Mouse (Mus musculus) adrenal gland, postnatal 25 days (tissue): Measurements from ENCODE around the gene Gm7030. TPM values are rescaled to one million over a fixed set of nuclear protein-coding genes. Genes with fewer than 3 reads are reported as not detected.
A peak's percentile ranks its signal among the peaks of the same experiment; 100 is the strongest.
"Not testable (repeated sequence)": the region's sequence is repeated elsewhere in the genome, so short reads cannot be mapped to it uniquely, and the experiment has no call there.

Source experiments
- DNase-seq: peaks from one replicate; pipeline ENCODE4 v3.0.0; 2021; ENCODE audit warnings: mixed read lengths
- total RNA-seq: library from RNA; stranded (reverse); gene quantifications from 2 replicates; pipeline ENCODE4 v1.2.3, GENCODE M21; 2021

The Gm7030 gene
- total RNA-seq, 1 experiment from 2014 or later, result not detected

- not testable (repeated sequence) for DNase-seq
Measured at GRCm38 (mm10) chr17:36081901-36082300, 47.3 kb downstream of the Gm7030 start.

- DNase-seq, result peak; percentile 90
Measured at GRCm38 (mm10) chr17:36060829-36061228, 68.4 kb downstream of the Gm7030 start.

Other genes starting within 250 kb of the Gm7030 start
- gene Dhx16, start 249.6 kb downstream of the Gm7030 start, total RNA-seq, result 51.4 and 53.3 TPM in 2 replicates
- gene 2310061I04Rik, start 232.0 kb downstream of the Gm7030 start, total RNA-seq, result 41.3 and 56.5 TPM in 2 replicates
- 35.6 and 44.1 TPM in 2 replicates for gene Atat1, start 219.3 kb downstream of the Gm7030 start, total RNA-seq
- gene Mrps18b, start 213.0 kb downstream of the Gm7030 start, total RNA-seq, result 81.8 and 90.3 TPM in 2 replicates
- gene Ppp1r10, start 213.0 kb downstream of the Gm7030 start, total RNA-seq, result 85.0 and 88.1 TPM in 2 replicates
- 99.5 and 116 TPM in 2 replicates for gene Abcf1, start 159.7 kb downstream of the Gm7030 start, total RNA-seq
- 43.9 and 52.5 TPM in 2 replicates for gene Gnl1, start 149.6 kb downstream of the Gm7030 start, total RNA-seq
- gene Prr3, start 149.2 kb downstream of the Gm7030 start, total RNA-seq, result 26.8 and 27.8 TPM in 2 replicates
- 4.6 and 6.4 TPM in 2 replicates for gene H2-T24, start 108.9 kb downstream of the Gm7030 start, total RNA-seq
- 30.5 and 46.6 TPM in 2 replicates for gene H2-T23, start 96.6 kb downstream of the Gm7030 start, total RNA-seq
- 21.7 and 29.6 TPM in 2 replicates for gene H2-T22, start 86.7 kb downstream of the Gm7030 start, total RNA-seq
- gene Gm6034, start 86.5 kb downstream of the Gm7030 start, total RNA-seq, result not detected in 2 replicates
- gene Gm11127, start 71.1 kb downstream of the Gm7030 start, total RNA-seq, result 1.6 and 2.2 TPM in 2 replicates
- 0.58 TPM in 1 of 2 replicates, not detected in the other for gene Gm19684, start 7.7 kb downstream of the Gm7030 start, total RNA-seq
- not detected in 2 replicates for gene Gm8909, start 39.1 kb upstream of the Gm7030 start, total RNA-seq
- not detected in 2 replicates for gene H2-T3, start 60.9 kb upstream of the Gm7030 start, total RNA-seq
- 47.2 TPM in 2 replicates for gene Rpp21, start 128.6 kb upstream of the Gm7030 start, total RNA-seq
- 22.5 and 23.0 TPM in 2 replicates for gene Trim39, start 142.8 kb upstream of the Gm7030 start, total RNA-seq
- gene H2-M10.2, start 157.1 kb upstream of the Gm7030 start, total RNA-seq, result not detected in 2 replicates
- gene H2-M10.1, start 196.7 kb upstream of the Gm7030 start, total RNA-seq, result not detected in 2 replicates
- not detected in 2 replicates for gene H2-M10.3, start 239.0 kb upstream of the Gm7030 start, total RNA-seq